Mouse (Mus musculus) embryonic facial prominence, embryonic 11.5 days (tissue): ENCODE measurements around the gene Hopx. TPM values are rescaled to one million over a fixed set of nuclear protein-coding genes. Genes with fewer than 3 reads are reported as not detected.

Experiments
- ATAC-seq: fragments of 200-750 bp; cut with Nextera tagmentation; replicated peaks from 2 replicates; pipeline ENCODE4 v1.8.0; 2017; ENCODE audit warnings: low read depth; ENCODE audit not compliant: insufficient number of reproducible peaks, low FRiP score, low TSS enrichment
- DNase-seq: peaks from one replicate; pipeline ENCODE4 v3.0.0-alpha.2; 2015; ENCODE audit warnings: low spot score
- H3K27ac ChIP-seq: fragments of 300-500 bp; sonication (generic); replicated peaks from 2 replicates; pipeline ENCODE4 v1.5.1; 2014; ENCODE audit warnings: mild to moderate bottlenecking, low read depth, low read length, control low read depth
- H3K27me3 ChIP-seq: fragments of 300-500 bp; sonication (generic); 2 replicates; pipeline ENCODE4 v1.6.1; 2014; ENCODE audit warnings: mild to moderate bottlenecking, low read length, moderate library complexity, mixed read lengths; ENCODE audit not compliant: control insufficient read depth, insufficient read depth
- H3K36me3 ChIP-seq: fragments of 300-500 bp; sonication (generic); replicated peaks from 2 replicates; pipeline ENCODE4 v1.6.1; 2014; ENCODE audit warnings: low read depth, mild to moderate bottlenecking, low read length, moderate library complexity, mixed read lengths; ENCODE audit not compliant: control insufficient read depth, insufficient read depth
- H3K4me1 ChIP-seq: fragments of 300-500 bp; sonication (generic); 2 replicates; pipeline ENCODE4 v1.6.1; 2014; ENCODE audit warnings: low read length, mixed read lengths; ENCODE audit not compliant: control insufficient read depth, insufficient read depth
- H3K4me2 ChIP-seq: fragments of 300-500 bp; sonication (generic); 2 replicates; pipeline ENCODE4 v1.6.1; 2014; ENCODE audit warnings: low read depth, mild to moderate bottlenecking, control low read depth, low read length, moderate library complexity
- H3K4me3 ChIP-seq: fragments of 300-500 bp; sonication (generic); 2 replicates; pipeline ENCODE4 v1.5.1; 2014; ENCODE audit warnings: low read depth, low read length, control low read depth
- H3K9ac ChIP-seq: fragments of 300-500 bp; sonication (generic); replicated peaks from 2 replicates; pipeline ENCODE4 v1.6.1; 2014; ENCODE audit warnings: mild to moderate bottlenecking, control low read depth, low read length
- H3K9me3 ChIP-seq: fragments of 300-500 bp; sonication (generic); replicated peaks from 2 replicates; pipeline ENCODE4 v1.6.1; 2016; ENCODE audit warnings: mild to moderate bottlenecking, low read length, inconsistent platforms, mixed read lengths; ENCODE audit not compliant: control insufficient read depth
- WGBS: fragments of 180-500 bp; shearing (Covaris S2); extraction: QIAGEN DNeasy Blood & Tissue Kit; methylation state at CpG from one replicate; pipeline ENCODE4 v1.1.7; 2014; 5-methylcytosine and 5-hydroxymethylcytosine counted together
- polyA plus RNA-seq: library from polyadenylated mRNA; unstranded; fragments of >200 nt; fragmentation: Nextera tagmentation; extraction: Ambion mirVana; gene quantifications from 2 replicates; pipeline ENCODE4 v1.2.1, GENCODE M21; 2014

Gene Hopx
- polyA plus RNA-seq, 1 experiment from 2014 or later: 0.31 TPM

DNA sequence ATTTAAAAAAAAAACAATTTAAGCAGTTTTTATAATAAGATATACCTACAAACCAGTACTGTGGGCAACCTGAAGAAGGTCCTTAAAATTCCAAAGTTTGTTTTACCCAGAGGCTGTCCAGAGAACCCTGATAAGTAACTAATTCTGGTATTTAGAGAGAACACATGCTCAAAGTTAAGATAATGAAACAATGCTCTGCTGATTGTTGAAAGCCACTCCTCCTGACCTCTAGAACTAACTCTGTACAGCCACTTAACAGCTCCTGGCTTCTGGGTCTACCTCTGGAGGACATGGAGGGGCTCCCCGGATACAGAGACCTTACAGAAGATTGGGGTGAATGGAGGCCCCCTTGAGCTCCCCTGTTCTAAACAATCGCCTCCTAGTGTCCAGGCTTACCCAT lies 15.0 kb upstream of the Hopx start:
- H3K4me3 ChIP-seq: no peak overlapping the region
- DNase-seq: no peak
- no peak overlapping the region for H3K4me2 ChIP-seq
- no peaks in the 10 kb centered on the region for H3K4me1 ChIP-seq
- no peaks in the 10 kb centered on the region for H3K36me3 ChIP-seq
- no peaks in the 10 kb centered on the region for H3K27me3 ChIP-seq
- H3K27ac ChIP-seq: no peak overlapping the region
- no peak for ATAC-seq
- WGBS: 65% methylated on average over 2 of the region's 2 CpGs
- no peak overlapping the region for H3K9ac ChIP-seq
- H3K9me3 ChIP-seq: no peaks in the 10 kb centered on the region

DNA sequence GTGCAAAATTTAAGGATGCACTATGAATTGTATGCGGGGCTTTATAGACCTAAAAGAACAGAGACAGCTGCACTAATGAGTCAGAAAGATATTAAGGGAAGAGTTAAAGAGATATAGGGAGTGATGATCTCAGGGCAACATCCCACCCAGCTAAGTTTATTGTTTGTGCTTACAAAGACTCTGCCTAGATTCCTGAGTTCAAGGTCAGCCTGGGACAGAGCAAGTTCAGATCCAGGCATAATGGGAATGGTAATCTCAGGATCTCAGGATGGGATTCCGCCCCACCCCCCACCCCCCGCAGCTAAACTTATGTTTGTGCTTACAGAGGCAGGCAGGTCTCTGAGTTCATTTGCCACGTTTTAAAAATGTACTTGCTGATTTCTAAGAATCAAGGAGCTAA lies 13.9 kb upstream of the Hopx start:
- H3K4me1 ChIP-seq: no peaks in the 10 kb centered on the region
- 94% methylated on average over 4 of the region's 4 CpGs for WGBS
- ATAC-seq (no peak), DNase-seq (no peak)
- H3K36me3 ChIP-seq: no peaks in the 10 kb centered on the region
- no peak overlapping the region for H3K27ac ChIP-seq
- H3K27me3 ChIP-seq: no peaks in the 10 kb centered on the region
- no peak overlapping the region for H3K4me3 ChIP-seq
- no peak overlapping the region for H3K9ac ChIP-seq
- no peak overlapping the region for H3K4me2 ChIP-seq
- no peaks in the 10 kb centered on the region for H3K9me3 ChIP-seq

DNA sequence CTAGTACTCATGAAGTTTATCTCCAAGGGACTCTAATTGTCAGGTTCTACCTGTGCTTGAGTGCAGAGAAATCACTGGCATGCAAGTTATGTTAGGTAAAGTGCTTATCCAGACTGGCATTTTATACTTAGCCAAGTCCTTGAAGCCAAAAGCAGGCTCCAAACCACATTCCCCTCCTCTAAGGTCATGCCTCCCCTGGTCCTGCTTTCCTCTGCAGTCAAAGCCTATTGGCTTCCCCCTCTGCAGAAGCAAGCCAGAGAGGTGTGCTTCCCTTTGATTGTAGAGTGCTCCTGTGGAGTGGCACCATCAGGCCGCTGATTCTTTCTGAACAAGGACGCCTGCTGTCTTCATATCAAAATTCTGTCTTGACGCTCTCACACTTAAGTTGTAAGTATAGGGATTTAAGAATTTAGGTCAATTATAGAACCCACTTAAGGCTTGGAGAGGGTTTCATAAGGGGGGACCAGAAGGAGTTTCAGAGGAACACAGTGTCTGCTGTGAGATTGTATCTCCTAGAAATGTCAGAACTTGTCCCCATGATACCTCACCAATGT lies 11.6 kb upstream of the Hopx start:
- no peak overlapping the region for H3K4me2 ChIP-seq
- H3K4me3 ChIP-seq: no peak overlapping the region
- DNase-seq (no peak), ATAC-seq (no peak)
- H3K36me3 ChIP-seq: no peaks in the 10 kb centered on the region
- no peaks in the 10 kb centered on the region for H3K27me3 ChIP-seq
- no peak overlapping the region for H3K9ac ChIP-seq
- no peaks in the 10 kb centered on the region for H3K9me3 ChIP-seq
- peaks cover 5% of the 10 kb centered on the region for H3K4me1 ChIP-seq
- WGBS: 80% methylated on average over 3 of the region's 3 CpGs
- H3K27ac ChIP-seq: no peak overlapping the region

DNA sequence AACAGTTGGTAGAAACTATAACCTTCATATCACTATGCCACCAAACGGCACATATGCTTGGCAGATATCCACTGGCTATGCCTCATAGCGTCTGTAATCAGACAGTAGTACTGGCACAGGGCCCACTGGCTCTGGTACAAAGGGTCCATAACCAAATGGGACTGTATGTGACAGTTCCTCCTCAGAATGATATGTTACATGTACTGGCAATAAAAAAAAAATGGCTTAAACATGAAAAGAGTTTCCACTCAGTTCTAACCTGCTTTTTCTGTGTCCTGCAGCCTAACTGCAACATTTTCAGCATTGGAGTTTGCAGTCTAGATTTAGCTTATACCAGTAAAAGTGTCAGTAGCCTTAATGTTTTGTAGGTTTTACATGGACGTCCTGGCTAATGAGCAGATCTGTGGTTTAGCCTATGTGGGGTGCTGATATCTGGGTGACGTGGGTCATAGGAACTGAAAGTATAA lies 9.9 kb upstream of the Hopx start:
- Histone ChIP-seq H3K4me3 (no peak overlapping the region), H3K4me2 (no peak overlapping the region), H3K9ac (no peak overlapping the region), H3K27me3 (no peaks in the 10 kb centered on the region), H3K9me3 (no peaks in the 10 kb centered on the region), H3K4me1 (peaks cover 5% of the 10 kb centered on the region), H3K36me3 (no peaks in the 10 kb centered on the region), H3K27ac (no peak overlapping the region)
- no peak for ATAC-seq
- 81% methylated on average over 4 of the region's 4 CpGs for WGBS
- DNase-seq: no peak

DNA sequence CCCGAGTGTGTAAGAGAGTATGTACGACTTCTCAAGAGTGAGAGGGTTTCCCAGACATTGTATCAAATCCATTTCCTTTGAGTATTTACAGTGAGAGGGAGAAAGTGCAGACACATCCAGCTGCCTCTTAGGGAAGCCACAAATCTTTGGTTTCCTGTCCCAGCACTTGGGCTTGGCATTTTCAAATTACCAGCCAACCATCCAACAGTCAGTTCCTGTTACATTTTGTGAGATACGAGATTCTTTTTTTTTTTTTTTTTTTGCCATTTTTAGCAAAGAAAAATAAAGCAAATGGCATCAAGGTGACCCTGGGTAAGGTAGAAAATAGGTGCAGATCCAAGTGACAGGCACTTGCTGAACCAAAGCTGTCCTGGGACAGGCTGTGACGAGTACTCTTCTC lies 9.2 kb upstream of the Hopx start:
- H3K4me3 ChIP-seq: no peak overlapping the region
- 79% methylated on average over 4 of the region's 4 CpGs for WGBS
- H3K27me3 ChIP-seq: no peaks in the 10 kb centered on the region; the same call in 1 of the 2 replicates
- H3K9me3 ChIP-seq: no peaks in the 10 kb centered on the region
- H3K4me2 ChIP-seq: no peak overlapping the region
- no peaks in the 10 kb centered on the region for H3K36me3 ChIP-seq
- H3K27ac ChIP-seq: no peak overlapping the region
- H3K4me1 ChIP-seq: peaks cover 5% of the 10 kb centered on the region
- DNase-seq (no peak), ATAC-seq (no peak)
- H3K9ac ChIP-seq: no peak overlapping the region

DNA sequence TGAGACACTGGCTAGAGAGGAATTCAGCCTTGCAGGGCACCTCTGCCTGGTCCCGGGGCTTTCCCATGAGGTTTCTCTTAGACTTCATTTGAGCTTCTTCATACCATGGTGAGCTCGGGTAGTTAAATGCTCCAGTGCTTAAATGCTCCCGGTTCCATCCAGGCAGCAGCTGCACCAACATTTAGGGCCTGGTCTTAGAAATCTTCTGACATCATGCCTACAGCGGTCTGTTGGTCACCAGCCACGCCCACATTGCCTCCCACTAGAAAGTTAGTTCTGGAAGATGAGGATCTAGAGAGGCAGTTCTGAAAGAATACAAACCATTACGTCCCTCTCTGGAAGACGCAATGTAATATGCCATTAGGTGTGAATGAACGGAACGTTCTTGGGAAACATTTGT lies 8.7 kb upstream of the Hopx start:
- no peaks in the 10 kb centered on the region for H3K9me3 ChIP-seq
- peaks cover 5% of the 10 kb centered on the region for H3K4me1 ChIP-seq
- H3K27ac ChIP-seq: no peak overlapping the region
- WGBS: 65% methylated on average over 9 of the region's 9 CpGs
- H3K4me2 ChIP-seq: no peak overlapping the region
- H3K27me3 ChIP-seq: no peaks in the 10 kb centered on the region; the same call in 1 of the 2 replicates
- ATAC-seq (no peak), DNase-seq (no peak)
- H3K9ac ChIP-seq: no peak overlapping the region
- H3K36me3 ChIP-seq: no peaks in the 10 kb centered on the region
- no peak overlapping the region for H3K4me3 ChIP-seq

DNA sequence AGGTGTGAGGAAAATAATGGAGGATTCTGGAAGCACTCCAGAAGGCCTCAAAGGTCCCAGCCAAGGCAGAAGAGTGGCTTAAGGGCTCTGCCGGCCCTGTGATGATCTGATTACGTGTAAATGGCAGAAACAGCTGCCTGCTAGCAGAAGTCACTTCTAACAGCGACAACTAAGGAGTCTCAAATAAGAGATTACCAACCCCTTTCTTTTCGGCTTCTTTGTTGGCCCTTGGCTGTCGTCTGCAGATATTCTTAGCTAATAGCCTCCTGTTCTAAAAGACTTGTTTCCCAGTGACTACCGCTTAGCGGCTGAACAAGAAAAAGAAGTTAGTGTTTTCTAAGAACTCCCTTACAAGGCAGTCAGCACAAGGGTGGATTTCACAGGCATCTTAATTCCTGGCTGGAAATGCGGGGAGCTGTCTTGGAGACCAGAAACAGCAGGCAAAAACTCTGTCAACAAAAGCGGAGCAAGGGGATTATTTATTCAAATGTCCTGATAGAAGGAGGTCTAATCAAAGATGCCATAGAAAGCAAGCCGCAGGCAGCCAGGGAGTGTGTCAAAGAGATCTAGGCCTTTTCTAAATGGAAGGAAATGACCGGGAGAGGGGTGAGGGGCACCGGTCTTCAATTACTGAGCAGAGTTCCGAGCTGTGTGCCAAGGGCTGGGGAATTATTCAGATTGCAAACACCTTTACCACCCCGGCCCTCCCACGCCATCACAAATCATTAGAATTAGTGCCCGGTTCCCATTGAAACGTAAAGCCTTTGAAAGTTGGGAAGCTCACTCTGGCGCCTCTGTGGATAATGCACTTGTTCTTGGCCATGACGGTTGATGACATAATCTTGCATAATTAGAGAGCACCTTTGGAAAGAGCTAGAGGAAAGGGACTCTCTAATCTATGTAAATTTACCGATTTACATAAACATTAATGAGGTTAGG lies 7.6 kb upstream of the Hopx start:
- peak overlapping the region; percentile 7; the same call in 1 of the 2 replicates for H3K4me2 ChIP-seq
- WGBS: 8% methylated on average over 20 of the region's 20 CpGs
- no peaks in the 10 kb centered on the region; the same call in 1 of the 2 replicates for H3K27me3 ChIP-seq
- no peaks in the 10 kb centered on the region for H3K36me3 ChIP-seq
- no peak overlapping the region for H3K27ac ChIP-seq
- peaks cover 5% of the 10 kb centered on the region for H3K4me1 ChIP-seq
- ATAC-seq (no peak), DNase-seq (peak; percentile 50)
- no peak overlapping the region for H3K9ac ChIP-seq
- H3K4me3 ChIP-seq: no peak overlapping the region
- H3K9me3 ChIP-seq: no peaks in the 10 kb centered on the region

DNA sequence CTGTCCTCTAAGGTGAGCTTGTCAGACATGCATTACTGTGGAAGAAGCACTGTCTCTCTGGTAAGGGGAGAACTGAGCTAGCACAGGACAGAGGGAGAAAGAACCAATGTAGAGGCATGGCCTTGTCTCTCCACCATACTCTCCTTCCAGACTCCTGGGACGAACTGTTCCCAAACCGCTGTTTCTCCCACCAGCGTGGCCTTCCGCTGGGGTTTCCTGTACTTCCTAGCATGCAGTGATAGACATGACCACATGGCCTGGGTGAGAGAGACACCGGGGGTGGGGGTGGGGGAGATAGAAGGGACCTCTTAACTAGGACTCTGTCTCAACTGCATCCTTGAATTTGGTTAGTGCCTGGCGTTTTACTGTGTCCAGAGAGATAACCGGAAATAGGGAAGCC lies 5.8 kb upstream of the Hopx start:
- no peak for ATAC-seq
- H3K27me3 ChIP-seq: no peaks in the 10 kb centered on the region; the same call in 1 of the 2 replicates
- no peak overlapping the region for H3K4me3 ChIP-seq
- peaks cover 5% of the 10 kb centered on the region for H3K4me1 ChIP-seq
- 86% methylated on average over 7 of the region's 7 CpGs for WGBS
- H3K9ac ChIP-seq: no peak overlapping the region
- H3K4me2 ChIP-seq: no peak overlapping the region
- DNase-seq: no peak
- H3K36me3 ChIP-seq: no peaks in the 10 kb centered on the region
- no peak overlapping the region for H3K27ac ChIP-seq
- H3K9me3 ChIP-seq: no peaks in the 10 kb centered on the region
